Mouse (Mus musculus) left cerebral cortex, adult 6 months (tissue): ENCODE measurements around the gene Fcrl6. TPM values are rescaled to one million over a fixed set of nuclear protein-coding genes. Genes with fewer than 3 reads are reported as not detected.

Source experiments
- long read RNA-seq, 2 experiments: library from polyadenylated mRNA; unstranded; transcript quantifications; one replicate each; pipeline ENCODE4 v2.0.0; 2019 to 2020
- polyA plus RNA-seq: library from polyadenylated mRNA; unstranded; fragments of <200 nt; fragmentation: Nextera tagmentation; gene quantifications from 2 replicates; pipeline ENCODE4 v1.2.3, GENCODE M21; 2021

The Fcrl6 gene
- polyA plus RNA-seq: 0.09 TPM in 1 of 2 replicates, not detected in the other
- long read RNA-seq, experiment 1: 0 reads
- long read RNA-seq, experiment 2: 0 reads

GRCm38 (mm10) chr1:172602326-172602725 is at the start of gene Fcrl6:
Fcrl6 (minus strand) TSS chr1:172602551.

GRCm38 (mm10) chr1:172632451-172633326 is 30.3 kb upstream of the Fcrl6 start, which contains the start of gene Dusp23:
Dusp23 (minus strand) TSS chr1:172632962.

DNA sequence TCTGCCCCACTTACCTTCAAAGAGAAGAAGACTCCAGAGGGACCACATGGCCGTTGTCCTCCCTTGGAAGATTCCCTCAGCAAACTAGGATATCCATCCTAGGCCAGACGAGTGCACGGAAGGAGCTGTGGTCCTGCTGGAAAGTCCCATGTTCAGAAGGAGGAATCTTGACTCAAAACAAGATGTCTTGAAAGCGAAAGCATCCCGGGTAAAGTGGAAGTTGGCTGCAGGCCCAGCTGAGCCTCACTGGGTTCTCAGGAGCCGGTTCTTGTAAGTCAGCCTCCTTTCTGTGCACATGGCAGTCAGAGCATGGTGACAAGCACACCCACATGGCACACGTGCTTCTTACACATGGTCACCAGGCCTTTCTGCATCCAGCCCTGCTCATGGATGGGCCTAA is 12.0 kb downstream of the Fcrl6 start, which contains the start of gene Slamf8:
Slamf8 (minus strand) TSS at position 184 of the 400 bp plus-strand sequence.

DNA sequence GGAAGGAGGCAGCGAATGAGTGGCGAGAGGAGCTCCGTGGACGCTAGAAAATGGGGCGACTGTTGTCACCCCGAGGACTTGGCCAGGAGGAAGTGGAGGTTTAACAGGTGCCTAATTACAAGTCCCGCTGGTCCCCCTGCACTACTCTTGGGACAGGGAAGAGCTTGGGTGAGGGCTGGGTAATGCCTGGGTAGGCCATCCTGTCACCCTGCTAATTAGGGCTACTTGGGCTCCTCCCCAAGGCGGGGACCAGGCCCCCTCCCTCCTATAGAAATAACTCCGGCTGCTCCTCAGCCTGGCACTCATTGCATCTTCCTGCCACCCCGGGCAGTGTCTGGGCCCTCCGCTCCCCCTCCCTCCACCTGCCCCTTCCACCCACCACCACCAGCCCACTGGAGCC is 46.7 kb downstream of the Fcrl6 start, which contains the start of gene Vsig8:
Vsig8 (plus strand) TSS at position 301 of the 400 bp plus-strand sequence.

Other genes starting within 250 kb of the Fcrl6 start
- gene Pigm, start 226.0 kb downstream of the Fcrl6 start, polyA plus RNA-seq: 2.0 and 2.2 TPM in 2 replicates
- 1.7 and 2.5 TPM in 2 replicates for gene Slamf9, start 127.2 kb downstream of the Fcrl6 start, polyA plus RNA-seq
- gene Igsf9, start 120.8 kb downstream of the Fcrl6 start, polyA plus RNA-seq: 1.2 and 2.2 TPM in 2 replicates
- 7.8 and 11.2 TPM in 2 replicates for gene Tagln2, start 102.5 kb downstream of the Fcrl6 start, polyA plus RNA-seq
- 3.3 and 4.1 TPM in 2 replicates for gene Cfap45, start 81.8 kb downstream of the Fcrl6 start, polyA plus RNA-seq
- 0.22 and 0.49 TPM in 2 replicates for gene Vsig8, start 46.6 kb downstream of the Fcrl6 start, polyA plus RNA-seq
- 0.25 and 0.33 TPM in 2 replicates for gene Slamf8, start 12.0 kb downstream of the Fcrl6 start, polyA plus RNA-seq
- gene Dusp23, start 30.4 kb upstream of the Fcrl6 start, polyA plus RNA-seq: 9.6 and 10.7 TPM in 2 replicates
- not detected in 2 replicates for gene Crp, start 95.5 kb upstream of the Fcrl6 start, polyA plus RNA-seq